Mouse (Mus musculus): ENCODE results near the gene Cadm3.
"Not testable (repeated sequence)": the region's sequence is repeated elsewhere in the genome, so short reads cannot be mapped to it uniquely, and the experiment has no call there.

The Cadm3 gene

DNA sequence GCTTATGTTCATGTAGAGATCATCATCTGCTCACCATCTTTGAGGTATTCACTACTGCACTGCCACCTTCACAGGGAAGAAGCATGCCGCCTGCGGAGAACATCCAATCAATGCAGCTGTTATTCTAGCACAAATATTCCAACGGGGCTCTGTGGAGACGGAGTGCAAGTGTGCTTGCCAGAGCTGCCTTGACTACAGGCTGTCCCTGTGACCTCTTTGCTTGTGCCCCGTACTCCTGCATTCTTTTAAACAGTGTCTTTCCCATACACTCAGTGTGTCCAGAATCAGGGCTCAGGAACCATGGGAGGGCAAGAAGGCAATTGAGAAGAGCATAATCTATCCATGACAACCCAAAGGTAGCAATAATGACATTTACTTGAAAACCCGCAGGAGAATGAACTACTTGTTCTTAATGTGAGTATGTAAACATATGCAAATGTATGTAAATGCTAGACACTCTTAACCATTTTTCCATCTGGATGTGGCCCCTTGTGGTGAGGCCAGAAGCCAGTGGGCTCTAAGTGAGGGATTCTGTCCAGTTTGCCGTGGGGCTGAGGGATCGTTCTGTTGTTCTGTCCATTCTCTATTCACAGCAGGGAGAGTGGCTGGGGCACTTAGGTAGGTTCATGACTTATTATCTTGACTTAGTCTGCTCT, 45.8 kb downstream of the Cadm3 start:
- no peak for DNase-seq

DNA sequence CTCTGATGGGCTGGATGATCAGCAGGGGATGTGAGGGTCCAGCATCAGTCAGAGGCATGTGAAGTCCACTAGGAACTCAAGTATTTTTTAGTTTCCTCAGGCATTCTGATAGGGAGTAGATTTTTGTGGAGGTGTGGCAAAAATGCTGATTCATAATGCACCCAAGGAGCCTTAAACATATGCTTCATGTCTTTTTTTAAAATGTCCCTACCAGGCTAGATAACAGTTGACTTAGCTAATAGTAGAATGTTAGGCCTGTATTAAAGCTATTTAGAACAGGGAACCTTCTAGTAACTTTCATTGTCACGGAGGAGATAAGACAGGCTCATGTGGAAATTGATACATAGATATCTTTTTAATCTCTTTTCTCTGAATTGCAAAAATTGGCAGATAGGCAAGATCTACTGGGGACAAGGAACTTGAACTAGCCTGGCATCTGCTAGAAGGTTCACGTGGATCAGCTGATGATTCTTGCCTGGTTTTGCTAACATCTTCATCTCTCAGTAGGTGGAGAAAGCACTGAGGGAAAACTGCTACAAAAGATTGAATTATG, 49.5 kb downstream of the Cadm3 start:
- no peak for DNase-seq

- no peak for DNase-seq
Observed at GRCm38 (mm10) chr1:173315725-173316124, 51.8 kb downstream of the Cadm3 start.

- DNase-seq = not testable (repeated sequence)
Observed at GRCm38 (mm10) chr1:173313535-173314050, 53.9 kb downstream of the Cadm3 start.

DNA sequence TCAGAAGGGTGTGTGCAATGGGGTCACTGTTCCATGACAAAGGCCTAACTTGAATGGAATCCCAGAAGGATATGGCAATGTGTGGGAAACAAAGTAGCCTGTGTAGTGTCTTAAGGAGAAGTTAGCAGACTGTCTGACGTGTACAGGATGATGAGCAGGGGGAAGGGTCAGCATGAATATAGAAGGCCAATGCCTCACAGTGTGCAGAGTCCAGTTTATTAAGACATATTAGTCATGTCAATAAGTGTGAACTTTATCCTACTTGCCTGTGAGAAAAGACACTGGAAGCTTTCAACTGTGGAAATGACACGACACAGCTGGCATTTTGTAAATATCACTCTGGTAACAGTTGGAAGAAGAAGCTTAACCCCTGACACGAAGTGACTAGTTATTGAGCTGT, 64.7 kb downstream of the Cadm3 start:
- not testable (repeated sequence) for DNase-seq
